Mouse (Mus musculus): ENCODE measurements at regions not wholly inside any gene's neighbourhood (a gene's known extent, or its start where the extent isn't known, plus 50 kb on each side); places are given as distances from the start of the nearest gene placed in this dataset.

GRCm38 (mm10) chr15:7723202-7723721 is 87.4 kb upstream of the Gdnf start:
- no peak for DNase-seq (ENCODE audit: low read depth, low spot score)
- Histone ChIP-seq H3K4me3 (ENCODE audit: insufficient read depth in 1 of 2, low read depth in 1 of 2, low read length in 2 of 2, poor library complexity in 1 of 2, severe bottlenecking in 1 of 2) (no peak overlapping the region), H3K9ac (ENCODE audit: insufficient read depth, low read depth, low read length, poor library complexity, severe bottlenecking) (no peak overlapping the region), H3K36me3 (ENCODE audit: control insufficient read depth, insufficient read depth, low read length, poor library complexity, severe bottlenecking) (no peaks in the 10 kb centered on the region), H3K27ac (ENCODE audit: insufficient read depth, low read depth, low read length, poor library complexity, severe bottlenecking) (no peak overlapping the region), H3K4me1 (ENCODE audit: control insufficient read depth in 2 of 2, insufficient read depth in 2 of 2, low read length in 2 of 2, poor library complexity in 1 of 2) (no peaks in the 10 kb centered on the region), H3K9me3 (ENCODE audit: control insufficient read depth, insufficient read depth, low read depth, low read length) (no peaks in the 10 kb centered on the region)
- TF ChIP-seq ZC3H11A (IDR thresholded peaks at IDR 0.05; ENCODE audit: borderline replicate concordance, low read depth, low read length) (no peak), ZNF384 (IDR thresholded peaks at IDR 0.05; ENCODE audit: low read depth, low read length) (no peak), HCFC1 (IDR thresholded peaks at IDR 0.05; ENCODE audit: borderline replicate concordance, insufficient read depth, low read length) (no peak), MAFK (IDR thresholded peaks at IDR 0.05; ENCODE audit: insufficient read depth, low read depth, low read length) (no peak), CHD2 (IDR thresholded peaks at IDR 0.05; ENCODE audit: low read depth, low read length) (no peak)
- in situ Hi-C loops (cut with MboI; ENCODE audit: low sequenced_read_pairs in 2 of 2, unreplicated experiment in 2 of 2), result no loop called here

- no peak overlapping the region for H3K4me3 ChIP-seq (ENCODE audit: insufficient read depth in 1 of 2, low read depth in 1 of 2, low read length in 2 of 2, poor library complexity in 1 of 2, severe bottlenecking in 1 of 2)
These were observed 86.9 kb upstream of the Gdnf start for GRCm38 (mm10) chr15:7723770-7724169.

GRCm38 (mm10) chr15:7725505-7725904 is 85.1 kb upstream of the Gdnf start:
- H3K9ac ChIP-seq (ENCODE audit: insufficient read depth, low read depth, low read length, poor library complexity, severe bottlenecking), result no peak overlapping the region
- no peaks in the 10 kb centered on the region for H3K4me1 ChIP-seq (ENCODE audit: control insufficient read depth in 2 of 2, insufficient read depth in 2 of 2, low read length in 2 of 2, poor library complexity in 1 of 2)
- TF ChIP-seq MAFK (IDR thresholded peaks at IDR 0.05; ENCODE audit: insufficient read depth, low read depth, low read length) (no peak), ZNF384 (IDR thresholded peaks at IDR 0.05; ENCODE audit: low read depth, low read length) (no peak), HCFC1 (IDR thresholded peaks at IDR 0.05; ENCODE audit: borderline replicate concordance, insufficient read depth, low read length) (no peak), CHD2 (IDR thresholded peaks at IDR 0.05; ENCODE audit: low read depth, low read length) (no peak), ZC3H11A (IDR thresholded peaks at IDR 0.05; ENCODE audit: borderline replicate concordance, low read depth, low read length) (no peak)
- in situ Hi-C loops (cut with MboI; ENCODE audit: low sequenced_read_pairs in 2 of 2, unreplicated experiment in 2 of 2), result no loop called here
- no peaks in the 10 kb centered on the region for H3K9me3 ChIP-seq (ENCODE audit: control insufficient read depth, insufficient read depth, low read depth, low read length)
- no peak overlapping the region for H3K4me3 ChIP-seq (ENCODE audit: insufficient read depth in 1 of 2, low read depth in 1 of 2, low read length in 2 of 2, poor library complexity in 1 of 2, severe bottlenecking in 1 of 2)
- no peak overlapping the region for H3K27ac ChIP-seq (ENCODE audit: insufficient read depth, low read depth, low read length, poor library complexity, severe bottlenecking)
- DNase-seq (ENCODE audit: low read depth, low spot score), result no peak
- H3K36me3 ChIP-seq (ENCODE audit: control insufficient read depth, insufficient read depth, low read length, poor library complexity, severe bottlenecking), result no peaks in the 10 kb centered on the region

More at GRCm38 (mm10) chr15:7723770-7724169, 86.9 kb upstream of the Gdnf start:
- in situ Hi-C loops (cut with MboI; ENCODE audit: low sequenced_read_pairs in 2 of 2, unreplicated experiment in 2 of 2), result no loop called here
- TF ChIP-seq ZNF384 (IDR thresholded peaks at IDR 0.05; ENCODE audit: low read depth, low read length) (no peak), ZC3H11A (IDR thresholded peaks at IDR 0.05; ENCODE audit: borderline replicate concordance, low read depth, low read length) (no peak), MAFK (IDR thresholded peaks at IDR 0.05; ENCODE audit: insufficient read depth, low read depth, low read length) (no peak), HCFC1 (IDR thresholded peaks at IDR 0.05; ENCODE audit: borderline replicate concordance, insufficient read depth, low read length) (no peak), CHD2 (IDR thresholded peaks at IDR 0.05; ENCODE audit: low read depth, low read length) (no peak)
- no peak for DNase-seq (ENCODE audit: low read depth, low spot score)
- Histone ChIP-seq H3K9me3 (ENCODE audit: control insufficient read depth, insufficient read depth, low read depth, low read length) (no peaks in the 10 kb centered on the region), H3K36me3 (ENCODE audit: control insufficient read depth, insufficient read depth, low read length, poor library complexity, severe bottlenecking) (no peaks in the 10 kb centered on the region), H3K4me1 (ENCODE audit: control insufficient read depth in 2 of 2, insufficient read depth in 2 of 2, low read length in 2 of 2, poor library complexity in 1 of 2) (no peaks in the 10 kb centered on the region), H3K27ac (ENCODE audit: insufficient read depth, low read depth, low read length, poor library complexity, severe bottlenecking) (no peak overlapping the region), H3K9ac (ENCODE audit: insufficient read depth, low read depth, low read length, poor library complexity, severe bottlenecking) (no peak overlapping the region)

DNA sequence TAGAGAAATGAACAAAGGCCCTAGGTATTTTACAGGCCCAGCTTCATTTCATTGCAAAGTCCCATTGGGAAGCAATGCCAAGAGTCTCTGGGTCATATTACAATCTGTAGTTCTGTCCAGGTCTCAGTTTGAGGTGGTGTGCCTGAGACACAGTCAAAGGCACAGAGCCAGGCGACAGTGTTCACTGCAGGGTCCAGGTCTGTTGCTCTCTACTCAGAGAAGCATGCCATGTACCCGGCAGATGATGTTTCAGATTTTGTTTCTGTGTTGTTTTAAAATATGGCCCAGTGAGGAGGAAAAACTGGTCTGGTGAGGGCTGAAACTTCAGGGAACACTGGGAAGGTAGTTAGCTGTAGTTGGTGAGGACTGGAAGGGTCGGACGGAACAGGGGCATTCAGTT is 63.1 kb upstream of the Gdnf start:
- Histone ChIP-seq H3K9me3 (ENCODE audit: control insufficient read depth, insufficient read depth, low read depth, low read length) (no peaks in the 10 kb centered on the region), H3K4me3 (ENCODE audit: insufficient read depth in 1 of 2, low read depth in 1 of 2, low read length in 2 of 2, poor library complexity in 1 of 2, severe bottlenecking in 1 of 2) (no peak overlapping the region), H3K36me3 (ENCODE audit: control insufficient read depth, insufficient read depth, low read length, poor library complexity, severe bottlenecking) (no peaks in the 10 kb centered on the region), H3K27ac (ENCODE audit: insufficient read depth, low read depth, low read length, poor library complexity, severe bottlenecking) (no peak overlapping the region), H3K4me1 (ENCODE audit: control insufficient read depth in 2 of 2, insufficient read depth in 2 of 2, low read length in 2 of 2, poor library complexity in 1 of 2) (no peaks in the 10 kb centered on the region), H3K9ac (ENCODE audit: insufficient read depth, low read depth, low read length, poor library complexity, severe bottlenecking) (no peak overlapping the region)
- DNase-seq (ENCODE audit: low read depth, low spot score), result no peak
- in situ Hi-C loops (cut with MboI; ENCODE audit: low sequenced_read_pairs in 2 of 2, unreplicated experiment in 2 of 2), result no loop called here
- TF ChIP-seq ZC3H11A (IDR thresholded peaks at IDR 0.05; ENCODE audit: borderline replicate concordance, low read depth, low read length) (no peak), MAFK (IDR thresholded peaks at IDR 0.05; ENCODE audit: insufficient read depth, low read depth, low read length) (no peak), CHD2 (IDR thresholded peaks at IDR 0.05; ENCODE audit: low read depth, low read length) (no peak), ZNF384 (IDR thresholded peaks at IDR 0.05; ENCODE audit: low read depth, low read length) (no peak)

GRCm38 (mm10) chr15:7750441-7750840 is 60.2 kb upstream of the Gdnf start:
- in situ Hi-C loops (cut with MboI; ENCODE audit: low sequenced_read_pairs in 2 of 2, unreplicated experiment in 2 of 2), result no loop called here
- Histone ChIP-seq H3K9me3 (ENCODE audit: control insufficient read depth, insufficient read depth, low read depth, low read length) (no peaks in the 10 kb centered on the region), H3K27ac (ENCODE audit: insufficient read depth, low read depth, low read length, poor library complexity, severe bottlenecking) (no peak overlapping the region), H3K36me3 (ENCODE audit: control insufficient read depth, insufficient read depth, low read length, poor library complexity, severe bottlenecking) (no peaks in the 10 kb centered on the region), H3K4me3 (ENCODE audit: insufficient read depth in 1 of 2, low read depth in 1 of 2, low read length in 2 of 2, poor library complexity in 1 of 2, severe bottlenecking in 1 of 2) (no peak overlapping the region), H3K9ac (ENCODE audit: insufficient read depth, low read depth, low read length, poor library complexity, severe bottlenecking) (no peak overlapping the region), H3K4me1 (ENCODE audit: control insufficient read depth in 2 of 2, insufficient read depth in 2 of 2, low read length in 2 of 2, poor library complexity in 1 of 2) (no peaks in the 10 kb centered on the region)
- no peak for TF ChIP-seq CHD2 (IDR thresholded peaks at IDR 0.05; ENCODE audit: low read depth, low read length)
- no peak for TF ChIP-seq ZNF384 (IDR thresholded peaks at IDR 0.05; ENCODE audit: low read depth, low read length)
- no peak for TF ChIP-seq HCFC1 (IDR thresholded peaks at IDR 0.05; ENCODE audit: borderline replicate concordance, insufficient read depth, low read length)
- no peak for TF ChIP-seq MAFK (IDR thresholded peaks at IDR 0.05; ENCODE audit: insufficient read depth, low read depth, low read length)
- no peak for TF ChIP-seq ZC3H11A (IDR thresholded peaks at IDR 0.05; ENCODE audit: borderline replicate concordance, low read depth, low read length)
- no peak for DNase-seq (ENCODE audit: low read depth, low spot score)

Data from ES-E14 (cell line).